Mouse (Mus musculus): Measurements from ENCODE around the gene Lrp8.

- TF ChIP-seq CTCF (IDR thresholded peaks at IDR 0.05): no peak
- no peak for TF ChIP-seq POLR2A (IDR thresholded peaks at IDR 0.05; ENCODE audit: insufficient read depth, low read depth, low read length)
Observed at GRCm38 (mm10) chr4:107830189-107830588, 28.1 kb downstream of the Lrp8 start.
